Mouse (Mus musculus): ENCODE data around the gene Rpgr.

The Rpgr gene

GRCm38 (mm10) chrX:10216410-10216949 lies at the start of gene Rpgr:
Gene Rpgr, minus strand, starts transcription at chrX:10216920.
- DNase-seq (ENCODE audit: low spot score), result peak; percentile 75

- DNase-seq (ENCODE audit: low spot score), result no peak
These were observed 41.5 kb upstream of the Rpgr start for GRCm38 (mm10) chrX:10258260-10258659.

DNA sequence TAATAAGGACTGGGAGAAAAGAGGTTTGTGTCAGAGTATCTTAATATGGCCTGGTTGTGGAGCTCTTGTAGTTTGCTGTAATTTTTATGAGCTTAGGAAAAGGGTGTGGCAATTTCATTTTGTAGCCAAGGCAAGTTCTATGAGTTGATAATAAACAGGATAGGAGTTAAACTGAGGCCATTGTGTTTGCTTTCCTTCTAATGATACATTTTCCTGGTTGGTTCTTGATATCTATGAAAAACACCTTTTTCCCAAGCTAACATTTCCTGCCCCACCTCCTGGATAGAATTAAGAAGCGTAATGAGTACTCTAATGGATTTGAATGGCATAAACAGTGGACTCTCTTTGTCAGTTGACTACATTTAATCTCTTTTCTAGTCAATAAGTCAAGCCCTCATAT lies 41.1 kb upstream of the Rpgr start:
- DNase-seq (ENCODE audit: low spot score), result no peak

- no peak for DNase-seq (ENCODE audit: low spot score)
These were observed 35.3 kb upstream of the Rpgr start, which contains the start of gene Otc for GRCm38 (mm10) chrX:10251852-10252504. Gene Otc, plus strand, starts transcription at chrX:10252305.

- no peak for DNase-seq (ENCODE audit: low spot score)
These were observed 34.6 kb upstream of the Rpgr start for GRCm38 (mm10) chrX:10251357-10251756.

GRCm38 (mm10) chrX:10243916-10244315 lies 27.2 kb upstream of the Rpgr start:
- no peak for DNase-seq (ENCODE audit: low spot score)

DNA sequence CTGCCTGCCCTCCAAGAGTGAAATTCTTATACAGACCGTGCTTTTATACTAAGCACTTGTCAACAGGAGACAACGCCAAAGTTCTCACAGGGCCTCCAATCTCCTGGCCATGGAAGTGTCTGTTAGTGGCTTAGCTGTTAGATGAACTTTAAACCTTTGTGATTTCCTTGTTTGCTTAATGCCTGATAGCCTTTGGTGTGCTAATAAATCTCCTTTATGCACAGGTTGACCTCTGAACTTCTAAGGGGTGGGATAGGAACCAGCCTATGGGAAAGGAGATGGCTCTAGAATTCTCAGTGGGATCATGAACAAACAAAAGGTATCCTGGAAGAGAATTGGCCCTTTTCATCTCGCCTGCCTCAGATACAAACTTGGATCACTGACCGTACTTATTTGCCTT lies 22.8 kb upstream of the Rpgr start:
- no peak for DNase-seq (ENCODE audit: low spot score)

DNA sequence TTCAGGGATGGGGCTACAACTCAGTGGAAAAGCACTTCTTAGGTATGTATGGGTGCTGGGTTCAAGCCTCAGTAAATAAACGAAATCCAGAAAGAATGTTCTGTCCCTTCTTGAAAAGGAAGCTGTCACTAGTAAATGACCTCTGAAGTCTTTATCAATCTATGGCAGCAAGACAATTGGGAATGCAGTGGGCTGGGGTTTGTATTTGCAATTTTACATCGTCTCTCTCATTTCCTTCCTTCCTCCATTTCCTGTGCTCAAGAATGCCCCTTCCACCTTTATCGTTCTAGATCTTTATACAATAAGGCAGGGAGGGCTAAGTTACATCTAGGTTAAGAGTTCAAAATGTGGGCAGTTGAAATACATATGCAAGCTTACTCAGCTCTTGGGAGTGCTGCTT lies 17.9 kb upstream of the Rpgr start:
- no peak for DNase-seq (ENCODE audit: low spot score)

GRCm38 (mm10) chrX:10233051-10233450 lies 16.3 kb upstream of the Rpgr start:
- no peak for DNase-seq (ENCODE audit: low spot score)

GRCm38 (mm10) chrX:10219281-10219680 lies 2.6 kb upstream of the Rpgr start:
- no peak for DNase-seq (ENCODE audit: low spot score)

GRCm38 (mm10) chrX:10215972-10216371 lies 748 bp downstream of the Rpgr start:
- DNase-seq (ENCODE audit: low spot score), result peak; percentile 17

DNA sequence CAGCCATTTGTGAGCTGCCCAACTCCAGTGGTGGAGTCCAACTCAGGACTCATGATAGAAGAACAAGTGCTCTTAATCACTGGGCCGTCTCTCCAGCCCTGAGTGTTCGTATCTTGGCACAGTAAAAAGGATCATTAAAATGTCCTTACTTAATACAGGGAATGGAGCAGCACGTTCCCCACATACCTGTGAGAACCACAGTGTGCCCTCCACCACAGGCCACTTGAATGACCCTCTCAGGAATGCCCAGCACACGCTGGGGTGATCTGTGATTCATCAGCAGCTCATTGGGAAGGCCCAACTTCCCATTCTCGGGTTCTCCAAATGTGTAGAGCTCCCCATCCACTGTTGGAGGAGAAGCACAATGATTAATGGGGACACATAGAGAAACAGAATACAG lies 10.8 kb downstream of the Rpgr start:
- no peak for DNase-seq (ENCODE audit: low spot score)

- peak; percentile 36 for DNase-seq (ENCODE audit: low spot score)
These were observed 15.4 kb downstream of the Rpgr start for GRCm38 (mm10) chrX:10201289-10201688.

- no peak for DNase-seq (ENCODE audit: low spot score)
These were observed 64.3 kb downstream of the Rpgr start for GRCm38 (mm10) chrX:10152390-10152789.

GRCm38 (mm10) chrX:10117065-10117719 lies 99.5 kb downstream of the Rpgr start, which contains the start of gene Srpx:
Gene Srpx, minus strand, starts transcription at chrX:10117709.
- no peak for DNase-seq (ENCODE audit: low spot score)

- DNase-seq (ENCODE audit: low spot score), result no peak
These were observed 100.9 kb downstream of the Rpgr start for GRCm38 (mm10) chrX:10115780-10116179.

DNA sequence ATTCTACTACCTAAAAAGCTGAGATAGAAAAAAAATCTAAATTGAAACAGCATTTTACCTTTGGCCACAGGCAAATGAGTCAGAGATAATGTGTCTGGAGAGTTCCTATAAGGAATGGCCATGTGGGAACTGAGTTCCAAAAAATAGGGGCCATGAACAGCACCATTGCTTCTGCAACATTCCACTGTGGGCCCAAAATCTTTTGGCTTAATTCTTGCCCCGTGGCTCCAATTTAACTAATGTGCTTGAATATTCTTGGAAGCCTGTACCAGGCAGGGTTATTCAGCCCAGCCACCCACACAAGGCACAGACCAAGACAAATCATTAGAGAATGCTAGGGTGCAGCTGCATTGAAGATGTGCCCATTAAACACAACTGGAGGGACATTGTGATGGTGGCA lies 106.0 kb downstream of the Rpgr start:
- DNase-seq (ENCODE audit: low spot score), result no peak

- no peak for DNase-seq (ENCODE audit: low spot score)
These were observed 108.2 kb downstream of the Rpgr start for GRCm38 (mm10) chrX:10108558-10108957.

GRCm38 (mm10) chrX:10105475-10105874 lies 111.2 kb downstream of the Rpgr start:
- DNase-seq (ENCODE audit: low spot score), result no peak

- no peak for DNase-seq (ENCODE audit: low spot score)
These were observed 114.0 kb downstream of the Rpgr start for GRCm38 (mm10) chrX:10102739-10103138.

GRCm38 (mm10) chrX:10095797-10096196 lies 120.9 kb downstream of the Rpgr start:
- no peak for DNase-seq (ENCODE audit: low spot score)

DNA sequence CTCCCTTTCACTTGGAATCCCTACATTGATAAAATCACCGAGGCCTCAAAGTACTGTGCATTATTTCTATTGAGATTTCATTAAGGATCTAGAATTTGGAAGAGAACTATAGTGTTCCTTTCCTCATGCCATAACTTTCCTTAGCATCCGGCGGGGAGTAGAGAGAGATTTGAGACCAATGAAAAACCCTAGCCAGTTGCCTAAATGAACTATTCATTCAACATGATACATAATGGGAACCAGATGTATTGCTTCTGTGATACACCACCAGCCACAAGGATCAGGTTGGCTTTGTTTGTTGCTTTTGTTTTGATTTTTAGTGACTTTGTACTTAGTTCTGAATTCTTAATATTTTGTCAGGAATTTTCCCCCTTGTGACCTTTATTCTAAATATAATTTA lies 136.3 kb downstream of the Rpgr start:
- DNase-seq (ENCODE audit: low spot score), result no peak

- DNase-seq (ENCODE audit: low spot score), result no peak
These were observed 136.7 kb downstream of the Rpgr start for GRCm38 (mm10) chrX:10079981-10080380.

DNA sequence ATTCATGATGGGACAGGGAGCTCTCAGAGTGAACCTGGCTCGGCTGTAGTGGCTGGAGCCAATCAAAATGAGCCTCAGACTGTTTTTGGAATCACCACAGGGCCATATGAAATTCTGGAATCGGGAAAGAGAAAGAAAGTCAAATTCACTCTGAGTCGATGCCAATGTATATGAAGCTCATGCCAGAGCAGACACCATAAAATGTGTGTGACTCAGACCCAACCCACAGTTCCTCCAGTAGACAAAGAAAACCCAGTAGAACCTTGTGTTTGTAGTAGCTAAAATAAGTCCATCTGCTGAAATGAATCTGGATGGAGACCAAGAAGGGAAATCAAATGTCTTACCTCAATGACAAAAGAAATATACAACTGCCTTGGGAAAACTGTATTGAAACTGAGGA lies 142.8 kb downstream of the Rpgr start:
- DNase-seq (ENCODE audit: low spot score), result no peak

All from ovary, postnatal 14 days (tissue).